Mouse (Mus musculus): ENCODE measurements around the gene Gm9918. TPM values are rescaled to one million over a fixed set of nuclear protein-coding genes. Genes with fewer than 3 reads are reported as not detected.

Gene Gm9918
- polyA plus RNA-seq, 1 experiment from 2014 or later: not detected

DNA sequence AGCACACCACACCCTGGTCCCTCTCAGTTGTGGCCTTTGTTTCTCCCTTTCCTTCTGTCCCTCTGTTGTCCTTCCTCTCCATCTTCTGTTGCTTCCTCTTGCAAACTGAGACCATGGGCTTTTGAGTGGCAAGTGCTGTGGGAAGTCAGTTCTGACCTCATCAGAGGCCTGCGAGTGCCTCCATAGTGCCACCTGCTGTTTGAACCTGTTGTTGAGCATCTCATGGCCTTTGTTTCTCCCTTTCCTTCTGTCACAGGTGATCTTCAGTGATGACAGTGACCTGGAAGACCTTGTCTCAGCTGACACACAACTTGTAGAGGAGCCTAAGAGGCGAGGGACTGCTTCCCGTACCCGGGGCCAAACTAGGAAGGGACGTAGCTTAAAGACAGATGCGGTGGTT lies 45.9 kb downstream of the Gm9918 start:
- H3K4me1 ChIP-seq (replicated peaks): no peaks in the 10 kb centered on the region
- no peaks in the 10 kb centered on the region for H3K9me3 ChIP-seq (replicated peaks)
- no peak overlapping the region for H3K27ac ChIP-seq
- no peak overlapping the region for H3K9ac ChIP-seq
- ATAC-seq (ENCODE audit: low read depth): no peak
- no peaks in the 10 kb centered on the region for H3K27me3 ChIP-seq
- H3K36me3 ChIP-seq: peaks cover 98% of the 10 kb centered on the region
- no peak overlapping the region for H3K4me2 ChIP-seq
- no peak overlapping the region for H3K4me3 ChIP-seq (replicated peaks)
- 88% methylated on average over 6 of the region's 6 CpGs for WGBS (ENCODE audit: insufficient replicate concordance)
- no peak for DNase-seq

Other genes starting within 250 kb of the Gm9918 start
- 81.8 and 85.0 TPM in 2 replicates for gene Krt18, start 242.4 kb upstream of the Gm9918 start, polyA plus RNA-seq (2015; fragmentation: Nextera tagmentation; extraction: Ambion mirVana)
- 67.5 and 79.6 TPM in 2 replicates for gene Eif4b, start 196.8 kb upstream of the Gm9918 start, polyA plus RNA-seq (2015; fragmentation: Nextera tagmentation; extraction: Ambion mirVana)
- gene Tns2, start 170.2 kb upstream of the Gm9918 start, polyA plus RNA-seq (2015; fragmentation: Nextera tagmentation; extraction: Ambion mirVana): 4.4 and 5.0 TPM in 2 replicates
- 13.1 and 13.7 TPM in 2 replicates for gene Spryd3, start 134.3 kb upstream of the Gm9918 start, polyA plus RNA-seq (2015; fragmentation: Nextera tagmentation; extraction: Ambion mirVana)
- 1.1 and 1.2 TPM in 2 replicates for gene Igfbp6, start 126.2 kb upstream of the Gm9918 start, polyA plus RNA-seq (2015; fragmentation: Nextera tagmentation; extraction: Ambion mirVana)
- gene Soat2, start 120.0 kb upstream of the Gm9918 start, polyA plus RNA-seq (2015; fragmentation: Nextera tagmentation; extraction: Ambion mirVana): 31.0 and 31.3 TPM in 2 replicates
- 14.8 and 21.8 TPM in 2 replicates for gene Zfp740, start 67.3 kb upstream of the Gm9918 start, polyA plus RNA-seq (2015; fragmentation: Nextera tagmentation; extraction: Ambion mirVana)
- 20.8 and 22.0 TPM in 2 replicates for gene Csad, start 65.8 kb upstream of the Gm9918 start, polyA plus RNA-seq (2015; fragmentation: Nextera tagmentation; extraction: Ambion mirVana)
- 5.5 and 6.5 TPM in 2 replicates for gene Itgb7, start 38.6 kb upstream of the Gm9918 start, polyA plus RNA-seq (2015; fragmentation: Nextera tagmentation; extraction: Ambion mirVana)
- 2.5 and 3.0 TPM in 2 replicates for gene Rarg, start 13.0 kb upstream of the Gm9918 start, polyA plus RNA-seq (2015; fragmentation: Nextera tagmentation; extraction: Ambion mirVana)
- 29.0 and 33.7 TPM in 2 replicates for gene Mfsd5, start 8.9 kb downstream of the Gm9918 start, polyA plus RNA-seq (2015; fragmentation: Nextera tagmentation; extraction: Ambion mirVana)
- 23.3 and 26.3 TPM in 2 replicates for gene Espl1, start 25.7 kb downstream of the Gm9918 start, polyA plus RNA-seq (2015; fragmentation: Nextera tagmentation; extraction: Ambion mirVana)
- 133 and 151 TPM in 2 replicates for gene Pfdn5, start 55.6 kb downstream of the Gm9918 start, polyA plus RNA-seq (2015; fragmentation: Nextera tagmentation; extraction: Ambion mirVana)
- gene Myg1, start 61.1 kb downstream of the Gm9918 start, polyA plus RNA-seq (2015; fragmentation: Nextera tagmentation; extraction: Ambion mirVana): 46.0 and 48.6 TPM in 2 replicates
- gene Aaas, start 80.2 kb downstream of the Gm9918 start, polyA plus RNA-seq (2015; fragmentation: Nextera tagmentation; extraction: Ambion mirVana): 60.9 and 61.9 TPM in 2 replicates
- gene Sp7, start 96.6 kb downstream of the Gm9918 start, polyA plus RNA-seq (2015; fragmentation: Nextera tagmentation; extraction: Ambion mirVana): 0.07 and 0.09 TPM in 2 replicates
- 4.0 and 4.3 TPM in 2 replicates for gene Sp1, start 135.6 kb downstream of the Gm9918 start, polyA plus RNA-seq (2015; fragmentation: Nextera tagmentation; extraction: Ambion mirVana)
- gene Amhr2, start 174.8 kb downstream of the Gm9918 start, polyA plus RNA-seq (2015; fragmentation: Nextera tagmentation; extraction: Ambion mirVana): 0.14 and 0.42 TPM in 2 replicates
- gene Prr13, start 188.5 kb downstream of the Gm9918 start, polyA plus RNA-seq (2015; fragmentation: Nextera tagmentation; extraction: Ambion mirVana): 108 and 112 TPM in 2 replicates
- 91.4 and 92.1 TPM in 2 replicates for gene Pcbp2, start 200.0 kb downstream of the Gm9918 start, polyA plus RNA-seq (2015; fragmentation: Nextera tagmentation; extraction: Ambion mirVana)
- not detected in 2 replicates for gene Gm10337, start 233.2 kb downstream of the Gm9918 start, polyA plus RNA-seq (2015; fragmentation: Nextera tagmentation; extraction: Ambion mirVana)
- 1.8 and 2.1 TPM in 2 replicates for gene Map3k12, start 246.5 kb downstream of the Gm9918 start, polyA plus RNA-seq (2015; fragmentation: Nextera tagmentation; extraction: Ambion mirVana)
- gene Tarbp2, start 247.6 kb downstream of the Gm9918 start, polyA plus RNA-seq (2015; fragmentation: Nextera tagmentation; extraction: Ambion mirVana): 52.2 and 55.4 TPM in 2 replicates

Measured in liver, embryonic 13.5 days (tissue).